Mouse (Mus musculus) layer of hippocampus, adult 8-10 months (tissue): ENCODE results near the gene Zfp750. TPM values are rescaled to one million over a fixed set of nuclear protein-coding genes. Genes with fewer than 3 reads are reported as not detected.
A peak's percentile ranks its signal among the peaks of the same experiment; 100 is the strongest.

ENCODE experiments used
- DNase-seq, 2 experiments: peaks; one replicate each; pipeline ENCODE4 v3.0.0; 2022; ENCODE audit warnings: low spot score in 2 of 2
- total RNA-seq, 4 experiments: library from RNA; stranded (reverse); gene quantifications; 2 replicates each; pipeline ENCODE4 v1.2.4; 2022

The Zfp750 gene
- total RNA-seq: under 1 TPM in 3 of 4 experiments, not detected in 1; 0.14 to 0.37 (median 0.16) TPM

DNA sequence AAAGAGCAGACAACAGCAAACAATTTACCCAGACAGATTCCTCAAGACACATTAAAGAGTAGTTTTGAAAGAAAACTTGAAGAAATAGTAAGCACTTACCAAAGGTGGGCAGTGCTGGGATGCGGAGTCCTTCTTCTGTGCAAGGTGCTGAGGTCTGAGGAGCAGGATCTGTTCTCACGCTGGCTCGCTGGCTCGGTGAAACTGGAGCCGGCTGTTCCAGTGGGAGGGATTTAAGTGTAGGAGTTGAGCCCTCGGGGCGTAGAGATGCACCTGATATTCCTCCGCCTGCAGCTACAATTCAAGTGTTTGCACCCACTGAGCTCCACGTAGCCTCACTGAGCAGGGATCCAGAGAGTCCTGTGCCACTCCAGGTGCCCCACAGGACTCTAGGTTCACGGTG is at the start of gene Zfp750:
Zfp750 (minus strand) TSS at position 203 of the 400 bp plus-strand sequence.
- DNase-seq: no peak

DNA sequence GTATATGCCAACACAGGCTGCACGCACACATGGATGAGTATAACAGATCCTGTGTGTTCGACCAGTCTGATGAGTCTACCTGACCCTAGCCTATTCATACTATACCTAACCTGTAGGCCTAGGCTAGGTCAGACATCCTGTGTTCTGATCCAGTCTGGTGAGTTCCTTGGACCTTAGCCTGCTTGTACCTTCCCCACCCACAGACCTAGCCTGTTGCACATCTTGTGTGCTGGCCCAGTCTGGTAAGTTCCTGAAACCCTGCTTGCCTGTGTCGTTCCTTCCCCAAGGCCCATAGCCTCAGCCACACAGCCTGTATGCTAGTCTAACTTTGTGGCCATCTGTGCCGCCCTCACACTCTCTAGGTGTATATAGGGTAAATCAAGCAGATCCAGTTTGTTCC is 45.1 kb upstream of the Zfp750 start:
- DNase-seq: no peak

DNA sequence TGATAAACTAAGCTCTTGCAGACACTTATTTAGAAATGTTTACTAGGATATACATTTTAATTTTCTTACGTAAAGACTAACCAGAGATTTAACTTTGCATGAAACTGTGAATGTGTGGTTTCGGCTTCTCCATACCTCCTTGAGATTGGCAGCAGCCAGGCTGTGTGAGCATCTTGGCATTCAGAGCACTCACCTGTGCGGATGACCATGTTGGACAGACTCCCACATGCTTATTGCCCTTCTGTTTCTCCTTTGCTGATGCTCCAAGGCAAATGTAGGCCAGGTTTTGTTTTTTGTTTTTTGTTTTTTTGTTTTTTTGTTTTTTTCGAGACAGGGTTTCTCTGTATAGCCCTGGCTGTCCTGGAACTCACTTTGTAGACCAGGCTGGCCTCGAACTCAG is 44.2 kb upstream of the Zfp750 start:
- no peak for DNase-seq

DNA sequence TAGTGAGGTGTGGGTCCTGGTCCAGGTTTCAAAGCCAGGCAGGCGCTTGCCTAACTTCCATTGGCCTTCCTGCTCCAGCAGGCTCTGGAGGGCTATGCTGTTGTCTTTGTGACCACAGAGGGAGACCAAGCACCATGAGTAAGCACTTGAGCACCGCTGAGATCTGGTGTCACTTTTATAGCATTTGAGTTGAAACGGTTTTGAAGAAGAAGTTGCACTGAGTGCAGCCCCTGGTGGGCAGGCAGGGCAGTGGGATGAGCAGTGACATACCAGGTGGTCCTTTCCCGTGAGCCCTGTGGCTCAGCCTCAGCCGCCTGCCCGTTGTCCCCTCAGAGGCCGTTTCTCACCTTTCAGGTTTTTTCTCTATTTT is 41.1 kb upstream of the Zfp750 start:
- DNase-seq: no peak

DNA sequence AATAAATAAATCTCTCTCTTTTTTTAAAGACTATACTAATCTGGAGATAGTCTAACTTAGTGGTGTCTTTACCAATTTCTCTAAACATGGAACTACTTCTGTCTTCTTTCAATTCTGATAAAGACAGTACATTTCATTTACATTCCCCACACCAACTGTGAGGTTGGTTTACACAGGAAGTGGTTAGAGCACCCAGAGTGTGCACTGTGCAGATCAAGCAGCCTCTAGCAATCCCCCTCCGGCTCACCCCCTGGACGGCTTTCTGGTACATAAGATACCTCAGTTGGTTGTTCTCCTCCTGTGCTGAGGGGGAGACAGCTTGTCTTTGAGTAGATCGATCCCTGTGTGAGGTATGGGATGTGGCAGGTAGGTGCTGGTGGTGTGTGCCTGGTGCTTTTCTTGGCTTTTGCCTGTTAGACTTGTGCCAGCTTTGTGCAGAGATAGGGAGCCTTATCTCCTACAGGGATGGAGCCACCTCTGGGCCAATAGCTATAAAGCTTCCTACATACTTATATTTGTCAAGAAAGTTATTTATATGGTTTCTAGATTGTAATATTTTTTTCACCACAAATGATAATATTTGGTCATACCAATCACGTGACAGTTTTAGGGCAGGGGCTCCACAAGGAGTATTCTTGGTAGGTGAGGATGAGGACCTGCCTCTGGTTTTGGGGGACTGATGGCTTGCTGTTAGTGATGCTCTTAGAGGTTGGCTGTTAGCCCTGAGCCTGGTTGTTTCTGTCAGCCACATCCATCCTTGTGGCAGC is 40.6 kb upstream of the Zfp750 start:
- DNase-seq: no peak

DNA sequence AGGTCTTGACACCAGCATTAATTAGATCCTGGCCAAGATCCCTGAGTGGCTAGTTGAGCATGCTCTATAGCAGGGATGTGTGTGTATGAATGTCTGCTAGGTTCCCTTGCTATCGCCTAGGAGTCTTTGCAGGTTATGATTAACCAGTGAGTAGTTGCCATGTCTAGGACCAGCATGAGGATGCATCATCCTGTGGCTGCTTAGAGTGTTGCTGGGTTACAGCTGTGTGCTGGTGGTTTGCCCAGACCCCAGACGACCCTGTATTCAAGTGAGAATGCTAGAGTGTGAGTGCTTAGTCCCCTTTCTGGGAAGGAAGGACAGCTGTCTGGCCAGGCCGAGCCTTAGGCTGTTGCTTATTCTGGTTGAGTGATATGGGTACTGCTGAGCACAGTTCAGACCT is 39.4 kb upstream of the Zfp750 start:
- no peak for DNase-seq

DNA sequence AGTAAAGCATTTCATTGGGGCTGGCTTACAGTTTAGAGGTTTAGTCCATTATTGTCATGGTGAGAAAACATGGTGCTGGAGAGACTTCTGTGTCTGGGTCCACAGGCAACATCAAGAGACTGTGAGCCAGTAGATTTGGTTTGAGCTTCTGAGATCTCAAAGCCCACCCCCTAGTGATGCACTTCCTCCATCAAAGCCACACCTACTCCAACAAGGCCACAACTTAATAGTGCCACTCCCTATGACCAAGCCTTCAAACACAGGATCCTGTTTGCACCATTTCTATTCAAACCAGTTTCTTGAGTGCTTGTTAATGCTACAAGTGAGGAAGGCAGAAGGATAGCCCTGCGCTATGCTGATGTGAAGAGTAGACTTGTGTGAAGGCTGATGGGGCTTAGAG is 38.8 kb upstream of the Zfp750 start:
- no peak for DNase-seq

DNA sequence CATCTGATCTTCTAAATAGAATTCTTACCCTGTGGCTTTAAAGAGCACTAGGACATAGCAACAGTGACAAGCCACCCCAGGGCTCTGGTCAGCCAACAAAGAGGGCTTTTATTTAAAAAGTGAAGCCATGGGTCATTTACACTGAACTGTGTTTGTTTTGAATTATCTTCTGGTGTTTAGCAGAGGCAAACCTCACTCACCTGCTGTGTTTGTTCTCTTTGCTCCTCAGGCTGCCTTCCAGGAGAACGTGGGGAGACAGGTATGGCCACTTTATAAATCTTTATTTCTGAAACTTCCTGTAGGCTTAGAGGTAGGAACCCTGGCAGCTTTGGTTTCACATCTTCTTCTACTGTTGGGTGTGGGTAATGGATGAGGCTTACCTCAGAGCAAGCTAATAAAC is 37.6 kb upstream of the Zfp750 start:
- no peak for DNase-seq

DNA sequence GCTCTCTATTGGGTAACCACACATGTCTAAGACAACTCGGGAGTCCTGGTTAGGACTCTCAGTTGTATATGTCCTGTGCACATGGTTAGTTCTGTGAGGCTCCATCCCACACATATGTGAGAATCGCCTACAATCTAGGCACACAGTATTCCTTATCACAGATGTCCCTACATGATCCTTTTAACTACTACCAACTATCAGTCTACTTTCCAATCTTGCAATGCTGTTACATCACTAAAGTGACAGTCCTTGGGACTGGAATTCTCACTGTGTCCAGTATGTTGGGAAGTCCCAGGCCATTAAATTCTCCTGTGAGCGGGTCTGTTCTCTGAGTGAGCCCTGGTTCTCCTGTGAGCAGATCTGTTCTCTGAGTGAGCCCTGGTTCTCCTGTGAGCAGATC is 34.3 kb upstream of the Zfp750 start:
- no peak for DNase-seq

DNA sequence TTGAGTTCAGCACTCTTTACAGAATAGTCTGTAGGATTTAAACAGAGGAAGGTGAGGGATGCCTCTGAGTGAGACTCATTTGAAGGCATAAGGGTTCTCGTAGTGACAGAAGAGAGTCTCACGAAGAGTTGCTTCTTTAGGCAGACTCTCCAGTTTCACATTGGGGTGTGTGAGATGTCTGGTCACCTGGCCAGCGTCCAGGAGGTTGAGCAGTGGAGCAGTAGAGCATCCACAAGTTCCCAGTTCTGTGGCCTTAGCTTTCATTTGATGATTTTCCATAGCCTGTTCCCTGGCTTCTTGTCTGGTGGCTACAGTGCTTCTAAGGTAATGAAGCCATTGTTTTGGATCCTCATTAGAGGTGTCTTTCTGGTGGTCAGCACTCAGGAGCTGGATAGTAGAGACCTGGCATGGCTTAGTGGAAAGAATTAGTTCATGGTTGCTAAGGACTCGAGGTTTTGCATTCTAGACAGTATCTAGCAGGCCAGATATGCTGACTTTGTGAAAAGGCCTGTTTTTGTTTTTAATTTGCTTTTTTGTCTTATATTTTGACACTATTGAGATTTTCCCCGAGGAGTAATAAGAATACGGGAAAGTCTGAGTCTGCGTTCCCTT is 33.8 kb upstream of the Zfp750 start:
- no peak for DNase-seq

DNA sequence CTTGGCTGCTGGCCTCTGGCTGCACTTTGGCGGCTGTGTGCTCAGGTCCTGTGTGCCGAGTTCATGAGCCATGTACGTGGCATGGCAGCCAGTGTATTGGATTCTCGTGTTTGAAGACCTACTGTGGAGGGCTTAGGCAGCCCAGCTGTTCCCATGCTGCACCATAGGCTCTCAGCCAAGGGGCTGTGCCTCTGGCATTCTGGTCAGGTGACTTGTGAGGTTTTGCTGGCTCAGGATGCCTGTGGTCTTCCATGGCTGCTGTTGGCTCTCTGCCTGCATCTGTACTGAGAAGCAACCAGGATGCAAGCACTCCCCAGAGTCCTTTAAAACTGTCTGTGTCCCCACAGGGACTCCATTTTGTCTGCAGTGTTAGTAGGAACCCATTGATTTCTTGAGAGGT is 33.0 kb upstream of the Zfp750 start:
- no peak for DNase-seq

DNA sequence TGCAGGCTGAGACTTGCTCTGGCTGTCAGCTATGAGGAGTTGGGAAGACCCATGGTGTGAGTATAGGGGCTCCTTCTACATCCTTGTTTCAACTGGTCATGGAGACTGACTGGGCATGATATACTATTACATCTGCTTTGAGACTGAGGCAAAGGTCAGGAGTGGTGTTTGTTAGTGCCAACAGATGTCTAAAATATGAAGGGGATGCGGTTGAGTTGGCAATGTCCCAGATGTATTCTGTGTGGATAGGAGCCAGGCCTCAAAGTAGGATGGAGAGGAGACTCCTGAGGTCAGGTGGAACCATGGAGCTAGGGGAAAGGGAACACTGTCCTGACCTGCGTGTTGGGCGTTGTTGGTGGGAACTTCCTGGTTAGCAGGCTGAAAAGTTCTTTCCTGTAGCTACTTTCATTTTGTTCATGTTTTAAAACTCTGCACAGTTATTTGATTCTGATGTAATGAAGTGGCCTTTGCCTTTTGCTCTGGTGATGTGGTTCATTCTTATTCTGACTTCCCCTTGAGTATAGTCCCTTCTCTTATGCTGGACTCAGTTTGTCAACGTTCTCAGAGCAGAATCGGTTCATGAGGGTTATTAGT is 32.2 kb upstream of the Zfp750 start:
- DNase-seq: no peak

DNA sequence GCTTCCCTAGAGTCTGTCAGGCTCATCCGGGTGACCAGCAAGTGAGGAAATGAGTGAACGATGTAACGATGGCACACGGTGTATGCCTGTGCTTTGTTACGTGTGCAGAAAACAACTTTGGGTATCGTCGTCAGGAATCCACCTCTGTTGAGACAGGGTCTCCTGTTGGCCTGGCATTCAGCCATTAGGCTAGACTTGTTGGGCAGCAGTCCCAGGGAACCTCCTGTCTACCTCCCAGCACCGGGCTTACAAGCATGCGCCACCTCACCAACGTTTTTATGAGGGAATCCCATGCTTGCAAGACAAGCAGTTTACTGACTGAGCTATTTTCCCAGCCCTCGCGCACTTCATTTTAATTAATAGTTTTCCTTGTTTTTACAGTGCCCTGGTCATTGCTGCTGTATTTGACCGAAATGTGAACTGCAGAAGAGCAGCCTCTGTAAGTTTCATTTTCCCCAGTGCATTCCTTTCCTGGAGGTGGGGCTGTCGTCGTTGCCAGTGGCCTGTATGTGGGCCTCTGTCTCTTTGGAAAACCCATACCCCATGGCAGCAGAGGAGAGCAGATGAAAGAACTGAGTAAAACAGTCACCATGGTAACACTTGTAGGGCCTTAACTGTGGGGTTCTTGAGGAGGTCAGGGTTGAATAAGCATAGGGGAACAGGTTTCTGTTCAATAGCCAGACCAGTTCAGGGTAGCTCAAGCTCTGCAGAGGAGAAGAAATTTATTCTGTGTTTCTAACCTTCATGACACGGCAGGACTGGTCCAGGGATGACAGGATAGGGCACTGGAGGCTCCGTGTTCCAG is 30.9 kb upstream of the Zfp750 start:
- DNase-seq: no peak

DNA sequence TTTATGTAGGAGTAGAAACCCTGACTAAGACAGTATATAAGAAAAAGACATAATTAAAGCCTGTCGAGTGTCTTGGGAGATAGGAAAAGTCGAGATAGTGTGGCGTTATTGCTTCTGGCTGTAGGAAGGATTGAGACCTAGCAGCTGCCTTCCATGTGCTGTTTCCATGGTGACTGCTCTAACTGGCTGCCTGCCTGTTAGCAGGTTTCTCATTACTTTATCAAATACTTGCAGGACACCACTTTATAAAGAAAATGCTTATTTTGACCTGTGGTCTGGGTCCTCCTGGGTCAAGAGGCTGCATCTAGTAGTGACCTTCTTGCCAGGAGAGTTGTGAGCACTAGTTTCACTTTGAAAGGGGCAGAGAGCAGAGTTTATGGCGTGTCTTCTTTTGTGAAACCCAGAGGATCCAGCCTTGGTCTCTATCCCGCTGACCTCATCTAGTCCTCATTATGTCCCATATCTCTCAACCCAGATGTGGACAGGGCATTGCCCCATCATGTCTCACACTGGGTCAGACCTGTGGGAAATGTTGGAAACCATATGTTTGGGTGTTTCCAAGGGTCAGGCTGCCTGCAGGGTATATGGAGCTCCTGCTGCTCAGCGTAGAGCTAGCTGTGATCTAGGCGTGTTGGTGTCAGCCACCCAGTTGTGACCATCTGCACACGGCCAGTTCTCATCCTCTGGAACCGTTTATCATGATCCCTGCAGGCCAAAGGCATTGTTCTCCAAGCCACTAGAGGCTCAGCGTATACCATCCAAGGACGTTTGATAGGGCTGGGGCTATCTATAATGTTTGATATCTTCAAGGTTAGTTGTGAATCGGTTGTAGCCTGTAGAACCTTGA is 30.1 kb upstream of the Zfp750 start:
- peak; percentile 49 to 64 for DNase-seq

DNA sequence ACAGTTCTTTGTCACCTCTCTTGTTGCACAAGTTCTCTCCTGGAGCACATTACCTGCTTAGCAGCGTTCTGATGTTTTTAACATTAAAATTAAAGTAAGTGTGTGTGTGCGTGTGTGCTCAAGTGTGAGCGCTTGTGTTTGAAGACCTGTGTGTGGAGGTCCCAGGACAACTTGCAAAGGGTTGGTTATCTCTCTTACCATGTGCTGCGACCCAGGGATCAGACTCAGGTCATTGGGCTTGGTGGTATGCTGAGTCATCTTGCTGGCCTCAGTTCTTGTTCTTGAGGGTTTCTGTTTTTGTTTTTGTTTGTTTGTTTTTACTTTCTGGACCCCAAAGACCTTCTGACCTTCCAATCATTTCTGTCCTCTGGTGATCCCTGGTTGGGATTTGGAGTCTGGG is 28.8 kb upstream of the Zfp750 start:
- no peak for DNase-seq

DNA sequence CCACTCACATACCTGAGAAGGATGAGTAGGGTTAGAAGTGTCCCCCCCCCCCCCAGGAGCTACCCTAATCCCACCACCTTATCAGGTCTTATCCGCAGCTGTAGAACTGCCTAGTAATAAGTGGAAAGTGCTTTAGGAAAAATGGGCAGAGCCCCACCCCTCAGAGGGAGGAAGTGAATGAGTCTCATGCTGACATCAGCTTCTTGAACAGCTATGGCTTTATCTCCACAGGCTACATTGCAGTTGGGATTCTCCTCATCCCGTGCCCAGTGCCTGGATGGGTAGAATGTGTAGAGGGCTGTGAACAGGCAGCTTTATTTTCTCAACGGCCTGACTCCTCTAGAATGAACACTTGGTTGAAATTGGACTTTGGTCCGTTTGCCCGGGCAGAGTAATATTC is 28.1 kb upstream of the Zfp750 start:
- no peak for DNase-seq

DNA sequence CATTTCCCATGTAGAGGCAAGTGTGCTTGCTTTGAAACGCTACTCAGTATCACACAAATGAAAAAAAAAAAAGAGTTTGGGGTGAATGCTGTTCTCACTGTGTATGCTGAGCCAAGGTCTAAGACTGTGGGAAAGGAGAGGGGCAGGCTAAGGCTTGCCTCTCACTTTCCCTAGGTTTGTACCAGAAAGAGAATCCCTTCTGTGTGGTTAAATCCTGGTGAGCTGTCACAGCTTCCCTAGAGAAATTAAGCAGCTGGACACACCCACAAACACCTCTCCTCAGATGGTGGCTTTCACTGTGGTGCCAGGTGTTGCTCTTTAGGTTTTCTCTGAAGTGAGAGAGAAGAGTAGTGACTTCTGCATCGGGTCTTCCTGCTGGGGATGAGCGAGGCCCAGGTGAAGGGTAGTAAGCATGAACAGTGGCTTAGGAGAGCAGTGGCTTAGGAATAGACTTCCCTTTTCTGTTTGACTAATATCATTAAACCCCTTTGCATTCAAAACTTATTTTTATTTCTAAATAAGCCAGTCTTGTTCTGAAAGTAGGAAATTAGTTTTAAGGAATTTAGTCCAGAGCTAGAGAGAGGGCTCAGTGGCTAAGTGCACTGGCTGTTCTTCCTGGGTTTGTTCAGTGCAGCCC is 26.4 kb upstream of the Zfp750 start:
- DNase-seq: no peak

DNA sequence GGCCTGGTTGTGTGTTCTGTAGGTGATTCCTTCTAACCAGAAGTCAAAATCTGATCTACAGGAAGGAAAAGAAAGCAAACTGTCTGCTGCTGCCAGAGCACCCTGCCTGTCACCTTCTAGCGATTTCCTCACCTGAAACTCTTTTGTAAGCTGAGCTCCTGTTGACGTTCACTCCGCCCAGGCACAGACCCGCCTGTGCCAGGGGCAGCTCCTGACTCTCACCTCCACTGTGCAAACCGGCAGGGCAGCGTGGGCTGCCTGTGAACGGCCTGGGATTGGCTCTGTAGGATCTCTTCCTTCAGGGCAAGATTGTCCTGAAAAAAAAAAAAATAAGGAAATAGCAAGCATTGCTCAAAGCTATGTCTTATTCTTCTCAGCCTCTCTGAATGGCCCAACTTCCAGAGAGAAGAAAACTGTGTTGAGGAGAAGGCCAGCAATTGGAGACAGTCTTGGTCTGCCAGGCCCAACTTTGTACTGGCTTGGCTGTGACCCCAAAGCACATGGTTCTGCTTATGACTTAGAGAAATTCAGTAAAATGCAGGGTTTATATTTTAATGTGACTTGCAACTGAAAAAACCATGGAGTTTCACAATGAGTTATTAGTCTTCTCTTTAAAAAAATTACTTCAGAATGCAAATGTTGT is 25.7 kb upstream of the Zfp750 start:
- DNase-seq: no peak

DNA sequence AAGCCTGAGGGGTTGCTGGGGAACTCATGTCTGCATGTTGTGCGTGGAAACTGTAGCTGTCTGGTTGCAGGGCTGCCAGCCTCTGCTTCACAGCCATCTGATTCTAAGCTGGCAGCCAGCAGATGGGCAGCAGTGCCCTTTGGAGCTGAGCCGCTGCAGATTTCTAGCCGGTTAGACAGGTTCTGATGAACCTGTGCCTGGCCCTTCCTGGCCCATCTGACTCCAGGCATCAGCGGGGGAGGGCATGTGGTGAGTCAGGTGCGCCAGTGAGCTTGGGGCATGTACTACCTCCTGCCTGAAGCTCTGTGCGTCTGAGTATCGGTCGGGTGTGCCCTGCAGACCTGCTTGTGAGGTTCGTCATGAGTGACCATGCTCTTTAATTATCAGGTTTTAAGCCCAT is 24.8 kb upstream of the Zfp750 start:
- peak in 1 of 2 experiments; percentile 26 for DNase-seq

DNA sequence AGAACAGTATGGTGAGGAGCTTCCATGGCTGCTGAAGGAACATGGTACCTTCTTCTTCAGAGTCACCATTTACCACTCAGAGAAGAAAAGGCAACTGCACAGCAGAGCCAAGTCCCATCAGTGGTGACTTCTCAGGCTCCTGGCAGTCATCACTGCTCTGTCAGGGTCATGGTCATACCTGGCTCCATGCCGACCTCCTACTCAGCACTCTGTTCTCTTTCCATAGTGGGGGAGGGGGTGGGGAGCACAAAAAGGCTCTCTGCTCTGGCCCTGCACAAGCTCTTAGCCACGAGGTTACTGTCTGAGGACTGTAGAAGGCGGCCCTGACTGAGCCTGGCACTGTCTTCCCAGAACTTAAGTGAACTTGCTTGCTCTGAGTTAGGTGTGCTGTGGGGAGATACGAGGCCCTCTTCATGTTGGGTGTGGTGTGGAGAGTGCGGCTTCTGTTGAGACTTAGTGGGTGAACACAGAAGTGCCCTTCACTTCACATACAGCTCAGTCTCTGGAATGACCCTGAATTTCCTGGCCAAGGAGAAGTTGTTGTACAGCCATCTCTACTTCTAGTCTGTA is 24.2 kb upstream of the Zfp750 start:
- no peak for DNase-seq
